In the genomic region with DNA sequence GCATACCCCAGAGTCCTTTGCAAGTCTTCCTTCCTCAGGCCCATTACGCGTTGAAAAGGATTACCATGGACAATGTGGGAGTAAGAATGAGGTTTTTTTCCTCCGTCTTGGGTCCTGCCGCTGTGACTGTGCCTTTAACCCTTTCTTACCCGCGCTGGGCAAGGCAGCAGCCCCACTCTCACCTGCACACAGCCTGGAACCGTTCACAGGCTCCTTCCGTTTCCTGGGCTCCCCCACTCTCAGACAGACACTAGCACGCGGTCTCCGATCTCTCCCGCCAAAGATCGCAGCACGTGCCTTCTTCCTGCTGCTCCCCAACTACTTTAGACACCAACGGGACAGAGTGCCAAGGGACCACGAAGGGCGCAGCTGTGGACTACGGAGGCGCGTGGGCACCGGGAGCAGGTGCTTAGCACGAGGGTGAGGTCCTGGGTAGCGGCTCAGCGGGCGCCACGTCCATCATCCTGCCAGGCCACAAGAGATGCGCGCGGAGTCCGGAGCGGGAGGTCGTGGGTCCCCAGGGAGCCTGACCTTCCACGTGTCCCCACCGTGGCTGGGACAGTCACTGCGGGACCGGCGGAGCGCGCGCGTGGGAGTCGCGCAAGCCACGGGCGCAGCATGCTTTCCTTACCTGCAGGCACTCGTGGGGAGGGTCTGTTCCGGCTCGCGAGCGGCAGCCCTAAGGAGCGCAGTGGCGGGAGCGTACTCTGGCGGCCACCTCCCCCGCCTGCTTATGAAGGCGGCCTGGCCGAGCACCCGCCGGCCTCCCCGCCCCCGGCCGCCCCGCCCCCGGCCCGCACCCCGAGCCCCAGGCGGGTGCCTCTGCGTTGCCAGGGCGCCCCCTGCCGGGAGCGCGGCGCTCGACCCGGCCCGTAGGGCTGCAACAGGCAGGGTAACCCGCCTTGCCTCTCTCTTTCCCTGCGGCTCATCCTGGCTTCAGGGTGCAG, we compare ENCODE assay signal across 1 mouse cellular context.
TF ChIP-seq lines count a peak whose summit lies in the region.

Alpl (minus strand) TSS at position 774 of the 947 bp plus-strand sequence.

TF ChIP-seq in CH12.LX, 34 proteins besides CTCF, POLR2A, EP300 and RAD21 (continued from another document):
- TF ChIP-seq ZNF384 (IDR thresholded peaks at IDR 0.05; ENCODE audit: low read depth, low read length) (no peak), CHD2 (IDR thresholded peaks at IDR 0.05; ENCODE audit: low read length) (no peak), JUND (conservative IDR thresholded peaks at IDR 0.05; ENCODE audit: low read depth, low read length) (no peak), E2F4 (IDR thresholded peaks at IDR 0.05; ENCODE audit: insufficient replicate concordance, low read depth, low read length) (no peak), BHLHE40 (IDR thresholded peaks at IDR 0.05; ENCODE audit: low read depth, low read length) (peak; percentile 93), GABPA (IDR thresholded peaks at IDR 0.05; ENCODE audit: insufficient replicate concordance, low read depth, low read length) (no peak), IRF4 (IDR thresholded peaks at IDR 0.05; ENCODE audit: low read depth, low read length) (peak; percentile 29; the same call in 1 of the 2 replicates), MEF2A (IDR thresholded peaks at IDR 0.05; ENCODE audit: borderline replicate concordance, low read depth, low read length) (no peak), MAX (IDR thresholded peaks at IDR 0.05; ENCODE audit: low read length) (peak; percentile 97), ETS1 (conservative IDR thresholded peaks at IDR 0.05; ENCODE audit: low read depth, low read length) (peak; percentile 32; the same call in 1 of the 2 replicates), MYC (IDR thresholded peaks at IDR 0.05; ENCODE audit: low read depth, low read length) (peak; percentile 98), SMC3 (IDR thresholded peaks at IDR 0.05; ENCODE audit: low read depth, low read length) (peak; percentile 83), CHD1 (IDR thresholded peaks at IDR 0.05; ENCODE audit: low read depth, low read length) (no peak)
